Mouse (Mus musculus): Measurements from ENCODE around the gene Apobec3.

Gene Apobec3

DNA sequence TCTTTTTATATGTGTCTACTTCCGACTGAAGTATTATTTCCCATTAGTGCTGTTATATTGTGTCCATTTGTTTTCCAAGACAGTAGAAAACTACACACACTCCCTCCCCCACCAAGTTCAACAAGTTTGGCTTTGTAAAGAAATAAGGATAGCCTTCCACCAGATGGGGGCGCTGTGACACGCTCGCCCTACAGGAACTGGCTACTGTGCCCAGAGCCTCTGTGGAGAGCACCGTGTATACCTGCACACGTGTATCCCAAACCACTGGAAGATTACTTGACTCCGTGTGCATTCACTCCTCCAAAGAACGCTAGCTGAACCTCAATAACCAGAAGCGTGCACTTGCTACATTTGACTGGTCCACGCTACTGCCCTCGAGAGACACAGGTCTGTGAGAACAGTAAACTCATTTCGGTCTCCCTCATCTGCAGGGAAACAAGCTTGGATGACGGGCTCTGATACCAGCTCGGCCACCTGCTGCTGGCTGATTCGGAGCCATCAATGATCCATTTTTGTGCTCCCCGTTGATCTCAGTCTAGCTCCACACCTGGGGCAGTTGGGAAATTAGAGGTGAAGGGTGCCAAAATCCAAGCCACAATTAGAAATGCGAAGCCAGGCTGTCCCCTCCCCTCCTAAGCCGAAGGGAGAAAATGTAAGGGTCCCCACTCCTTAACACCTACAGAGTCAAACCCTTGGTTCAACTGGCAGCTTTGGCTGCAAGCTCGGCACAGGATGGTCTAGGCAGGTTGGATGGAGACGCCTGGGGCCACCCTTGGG is at the start of gene Apobec3:
Gene Apobec3 (plus strand): TSS at position 224 of the 777 bp plus-strand sequence.
- DNase-seq (ENCODE audit: low spot score) = peak; percentile 85

GRCm38 (mm10) chr15:79842985-79843384 is 48.5 kb upstream of the Apobec3 start:
- no peak for DNase-seq (ENCODE audit: low spot score)

- no peak for DNase-seq (ENCODE audit: low spot score)
These were observed 45.5 kb upstream of the Apobec3 start for GRCm38 (mm10) chr15:79845986-79846385.

DNA sequence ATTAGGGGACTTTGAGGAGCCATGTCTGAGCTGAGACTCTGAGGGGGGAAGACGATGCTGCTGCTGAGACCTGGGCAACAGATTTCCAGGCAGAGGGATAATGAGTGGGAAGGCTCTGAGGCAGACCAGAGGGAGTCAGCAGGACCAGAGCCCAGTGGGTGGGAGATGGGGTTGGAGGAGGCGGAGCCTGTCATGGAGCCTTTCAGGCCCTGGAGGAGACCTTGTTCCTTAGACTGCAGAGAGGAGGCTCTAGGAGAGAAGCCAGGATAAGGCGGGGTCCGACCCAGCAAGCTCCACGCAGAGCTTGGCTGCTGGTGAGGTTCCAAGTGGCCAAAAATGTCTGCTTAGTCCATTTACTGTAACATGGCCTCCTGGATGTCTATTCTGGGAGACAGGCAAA is 44.4 kb upstream of the Apobec3 start:
- no peak for DNase-seq (ENCODE audit: low spot score)

- no peak for DNase-seq (ENCODE audit: low spot score)
These were observed 41.3 kb upstream of the Apobec3 start for GRCm38 (mm10) chr15:79850143-79850542.

GRCm38 (mm10) chr15:79858979-79859378 is 32.5 kb upstream of the Apobec3 start:
- no peak for DNase-seq (ENCODE audit: low spot score)

DNA sequence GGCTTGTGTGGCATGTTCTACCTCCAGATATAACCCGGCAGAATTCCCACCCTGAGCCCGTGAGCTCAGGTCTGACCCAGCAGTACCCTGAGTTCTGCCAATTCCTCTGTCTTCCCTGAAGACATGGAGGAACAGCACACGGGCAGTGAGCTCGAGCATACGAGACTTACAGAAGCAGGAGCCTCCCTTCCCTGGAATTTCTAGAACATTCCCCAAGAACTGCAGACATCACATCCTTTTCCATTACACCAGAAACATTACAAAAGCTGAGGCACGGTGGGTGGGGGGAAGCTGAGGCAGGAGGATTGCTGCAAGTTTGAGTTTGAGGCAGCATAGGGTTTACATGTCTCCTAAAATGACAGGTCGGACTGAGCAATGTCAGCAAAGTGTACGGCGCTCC is 31.6 kb upstream of the Apobec3 start:
- no peak for DNase-seq (ENCODE audit: low spot score)

GRCm38 (mm10) chr15:79867260-79868002 is 24.0 kb upstream of the Apobec3 start:
- no peak for DNase-seq (ENCODE audit: low spot score)

- no peak for DNase-seq (ENCODE audit: low spot score)
These were observed 17.9 kb upstream of the Apobec3 start for GRCm38 (mm10) chr15:79873545-79873944.

DNA sequence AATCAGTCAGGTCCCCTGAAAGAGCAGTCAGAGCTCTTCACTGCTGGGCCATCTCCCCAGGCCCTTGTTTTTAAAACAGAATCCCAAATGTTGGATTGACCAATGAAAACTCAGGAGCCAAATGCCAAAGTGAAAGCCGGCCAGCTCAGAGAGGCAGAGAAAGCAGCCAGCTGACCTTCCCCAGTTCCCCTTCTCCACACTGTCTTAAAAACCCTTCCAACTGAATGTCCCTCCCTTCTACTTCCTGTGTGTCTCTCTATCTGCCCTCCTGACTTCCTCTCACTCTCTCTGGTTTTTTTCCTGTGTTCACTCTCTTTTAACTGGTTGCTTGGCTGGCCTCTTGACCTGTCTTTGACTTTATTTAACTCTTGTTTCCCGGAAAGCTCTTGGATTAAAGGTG is 17.5 kb upstream of the Apobec3 start:
- no peak for DNase-seq (ENCODE audit: low spot score)

DNA sequence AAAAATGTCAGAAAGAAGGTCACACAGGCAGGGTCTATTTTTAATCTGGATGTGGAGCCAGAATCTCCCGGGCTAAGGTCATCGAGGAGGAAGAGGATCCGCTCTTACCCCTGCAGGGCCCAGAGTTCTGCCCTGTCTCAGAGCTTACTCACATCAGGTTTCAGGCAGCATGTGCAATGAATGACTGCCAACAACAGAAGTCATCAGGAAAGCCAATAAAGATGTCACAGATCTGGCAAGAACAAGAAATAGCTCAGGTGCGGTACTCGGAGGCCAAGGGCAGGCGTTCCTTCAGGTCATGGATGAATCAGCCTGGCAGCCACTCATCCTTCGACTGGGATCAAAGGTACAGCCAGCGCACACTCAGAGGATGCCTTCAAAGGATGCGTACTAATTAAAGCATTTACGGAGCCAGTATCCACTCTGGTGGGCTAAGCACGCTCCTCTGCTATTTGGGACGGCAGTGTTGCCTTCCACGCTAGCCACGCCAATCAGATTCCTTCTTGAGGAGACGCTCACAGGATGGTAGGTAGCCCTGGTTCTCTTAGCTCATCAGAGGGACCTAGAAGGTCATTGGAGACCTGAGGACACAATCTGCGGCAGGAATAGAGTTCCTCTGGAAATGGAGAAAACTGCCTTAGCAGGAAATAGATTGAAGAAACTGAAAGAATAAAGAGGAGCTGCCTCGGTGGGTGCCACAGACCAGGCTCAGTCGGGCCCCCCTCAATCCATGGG is 16.0 kb upstream of the Apobec3 start:
- no peak for DNase-seq (ENCODE audit: low spot score)

DNA sequence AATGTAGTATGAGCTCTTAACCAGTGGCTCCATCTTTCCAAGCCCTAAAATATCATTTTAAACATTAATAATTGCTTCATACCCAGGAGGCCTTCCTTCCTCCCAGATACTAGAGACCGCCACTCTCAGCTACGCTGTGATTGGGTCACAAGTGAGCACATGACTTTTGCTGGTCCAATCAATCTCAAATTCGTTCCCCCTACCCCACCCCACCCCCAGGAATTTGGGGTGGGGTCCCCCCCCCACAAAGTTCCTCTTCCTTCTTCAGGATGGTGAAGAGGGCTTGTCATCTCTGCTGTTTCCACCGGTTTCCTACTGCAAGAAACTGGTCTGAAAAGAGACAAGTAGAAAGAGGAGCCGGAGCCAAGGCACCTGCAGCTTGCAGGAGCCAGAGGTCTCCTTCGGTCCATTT is 12.7 kb upstream of the Apobec3 start:
- DNase-seq (ENCODE audit: low spot score) = no peak

GRCm38 (mm10) chr15:79879319-79879718 is 12.1 kb upstream of the Apobec3 start:
- DNase-seq (ENCODE audit: low spot score) = no peak

GRCm38 (mm10) chr15:79880477-79880876 is 11.0 kb upstream of the Apobec3 start:
- no peak for DNase-seq (ENCODE audit: low spot score)

GRCm38 (mm10) chr15:79882623-79883267 is 8.7 kb upstream of the Apobec3 start:
- DNase-seq (ENCODE audit: low spot score) = no peak

DNA sequence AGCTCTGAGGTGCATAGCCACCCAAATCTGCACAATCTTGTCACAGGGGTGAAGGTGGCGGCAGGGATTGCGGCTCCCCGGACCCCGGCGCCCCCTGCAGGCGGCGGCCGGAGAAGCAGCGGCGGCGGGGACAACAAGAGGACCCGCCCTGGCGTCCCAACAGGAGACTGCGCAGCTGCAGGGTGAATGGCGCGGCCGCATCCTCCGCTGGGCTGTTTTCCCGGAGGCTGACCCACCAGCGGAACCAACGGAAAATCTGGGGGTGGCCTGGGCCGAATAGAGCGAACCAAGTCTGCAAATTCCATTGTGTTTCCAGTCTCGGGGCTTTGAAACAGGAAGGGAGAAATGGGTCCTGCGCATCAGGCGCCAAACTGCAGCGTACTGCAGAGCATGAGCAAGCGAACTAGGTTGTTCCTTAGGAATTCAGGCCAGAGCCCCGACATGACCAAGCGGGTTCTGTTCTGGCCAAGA is 8.1 kb upstream of the Apobec3 start:
- DNase-seq (ENCODE audit: low spot score) = peak; percentile 69

- no peak for DNase-seq (ENCODE audit: low spot score)
These were observed 6.6 kb upstream of the Apobec3 start for GRCm38 (mm10) chr15:79884820-79885219.

GRCm38 (mm10) chr15:79892213-79892541 is 718 bp downstream of the Apobec3 start:
- peak; percentile 66 for DNase-seq (ENCODE audit: low spot score)

GRCm38 (mm10) chr15:79892995-79893823 is 1.8 kb downstream of the Apobec3 start:
- DNase-seq (ENCODE audit: low spot score) = no peak

DNA sequence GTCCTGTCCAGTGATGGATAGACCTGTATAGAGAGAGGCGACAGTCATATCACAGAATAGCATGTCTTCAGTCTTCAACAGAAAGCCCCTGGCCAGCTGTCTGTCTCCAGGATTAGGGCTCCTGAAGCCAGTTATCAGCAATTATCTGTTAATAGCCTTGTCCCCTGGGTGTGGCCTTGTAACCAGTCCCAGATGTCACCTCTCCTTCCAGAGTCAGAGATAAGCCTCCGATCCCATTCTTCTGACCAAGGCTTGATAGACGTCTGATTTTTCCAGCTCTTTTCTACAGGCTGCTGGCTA is 2.3 kb downstream of the Apobec3 start:
- peak; percentile 37 for DNase-seq (ENCODE audit: low spot score)

- DNase-seq (ENCODE audit: low spot score) = no peak
These were observed 2.9 kb downstream of the Apobec3 start for GRCm38 (mm10) chr15:79894343-79894742.
